Mouse (Mus musculus) ES-Bruce4 (cell line): ENCODE results near the gene 9930022D16Rik. TPM values are rescaled to one million over a fixed set of nuclear protein-coding genes. Genes with fewer than 3 reads are reported as not detected.

Experiments used
- H3K27ac ChIP-seq: 2 replicates; pipeline ENCODE4 v1.5.1; 2012; ENCODE audit warnings: low read length, inconsistent platforms; ENCODE audit not compliant: insufficient read depth
- H3K27me3 ChIP-seq: 2 replicates; pipeline ENCODE4 v1.6.1; 2012; ENCODE audit warnings: mild to moderate bottlenecking, low read length, inconsistent platforms; ENCODE audit not compliant: control insufficient read depth, poor library complexity, insufficient read depth, severe bottlenecking
- H3K36me3 ChIP-seq: 2 replicates; pipeline ENCODE4 v1.6.1; 2012; ENCODE audit warnings: inconsistent platforms, mild to moderate bottlenecking, low read length, moderate library complexity; ENCODE audit not compliant: control insufficient read depth, poor library complexity, insufficient read depth, severe bottlenecking
- H3K4me1 ChIP-seq: one replicate; pipeline ENCODE4 v1.8.1; 2011; ENCODE audit warnings: low read length; ENCODE audit not compliant: control insufficient read depth, insufficient read depth
- H3K4me3 ChIP-seq: 2 replicates; pipeline ENCODE4 v1.5.1; 2011; ENCODE audit warnings: low read depth, mild to moderate bottlenecking, low read length
- H3K9ac ChIP-seq: 2 replicates; pipeline ENCODE4 v1.6.1; 2012; ENCODE audit warnings: low read depth, mild to moderate bottlenecking, inconsistent platforms; ENCODE audit not compliant: poor library complexity, severe bottlenecking
- H3K9me3 ChIP-seq: replicated peaks from 2 replicates; pipeline ENCODE4 v1.6.1; 2012; ENCODE audit warnings: mild to moderate bottlenecking, low read length, inconsistent platforms; ENCODE audit not compliant: control insufficient read depth, poor library complexity, insufficient read depth, severe bottlenecking
- CTCF ChIP-seq: IDR thresholded peaks from one replicate; pipeline ENCODE4 v1.8.1; 2011; ENCODE audit warnings: low read depth, low read length
- EP300 ChIP-seq: IDR thresholded peaks from 2 replicates; pipeline ENCODE4 v1.6.1; 2011; ENCODE audit warnings: low read depth, low read length; ENCODE audit not compliant: insufficient read depth
- POLR2A ChIP-seq: IDR thresholded peaks from one replicate; pipeline ENCODE4 v1.8.1; 2011; ENCODE audit warnings: low read length; ENCODE audit not compliant: insufficient read depth
- polyA plus RNA-seq: library from polyadenylated mRNA; stranded (reverse); fragments of >200 nt; gene quantifications from 2 replicates; pipeline ENCODE4 v1.2.4, GENCODE M21; 2011; ENCODE audit warnings: low read depth; ENCODE audit not compliant: missing spikeins, insufficient read depth, insufficient read length

9930022D16Rik gene
- polyA plus RNA-seq, 1 experiment = not detected

DNA sequence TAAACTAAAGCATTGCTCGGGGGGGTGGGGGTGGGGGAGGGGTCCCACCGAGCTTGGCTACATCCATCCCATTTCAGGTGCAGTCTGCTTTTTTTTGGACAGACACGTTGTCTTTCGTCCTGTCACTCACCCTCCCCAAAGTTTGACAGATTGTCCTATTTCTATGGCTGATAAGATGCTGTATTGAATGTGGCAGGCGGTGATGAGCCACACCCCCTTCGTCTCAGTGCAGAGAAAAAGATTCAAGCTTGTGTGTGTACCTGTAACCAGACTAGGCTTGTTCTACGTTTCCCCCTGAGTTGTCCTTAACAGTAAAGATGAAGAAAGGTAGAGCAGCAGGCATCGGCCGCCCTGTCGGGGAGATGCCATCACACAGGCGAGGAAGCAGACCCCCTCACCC is 37.5 kb downstream of the 9930022D16Rik start:
- Histone ChIP-seq H3K9ac (no peak overlapping the region), H3K36me3 (no peaks in the 10 kb centered on the region), H3K4me3 (no peak overlapping the region), H3K27ac (no peak overlapping the region), H3K4me1 (no peaks in the 10 kb centered on the region), H3K27me3 (no peaks in the 10 kb centered on the region), H3K9me3 (no peaks in the 10 kb centered on the region)
- TF ChIP-seq CTCF (no peak), EP300 (no peak), POLR2A (no peak)

DNA sequence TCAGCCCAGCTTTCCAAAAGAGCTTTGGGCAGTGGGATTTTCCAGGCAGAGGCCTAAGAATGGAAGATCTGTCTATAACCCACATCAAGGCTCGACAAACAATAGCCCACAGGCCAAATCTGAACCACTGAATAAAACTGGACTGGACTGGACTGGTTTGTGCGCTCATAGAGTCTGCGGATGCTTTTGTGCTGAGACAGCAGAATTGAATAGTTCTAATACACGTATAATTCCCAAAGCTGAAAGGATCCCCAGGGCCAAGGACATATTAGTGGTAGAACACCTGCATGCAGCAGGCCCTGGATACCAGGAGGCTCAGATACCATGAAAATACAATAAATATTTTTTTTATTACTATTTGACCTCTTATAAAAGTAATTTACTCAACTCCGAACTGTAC is 42.5 kb downstream of the 9930022D16Rik start:
- H3K9ac ChIP-seq = no peak overlapping the region
- no peaks in the 10 kb centered on the region for H3K36me3 ChIP-seq
- H3K9me3 ChIP-seq = no peaks in the 10 kb centered on the region
- H3K4me3 ChIP-seq = no peak overlapping the region
- no peak overlapping the region for H3K27ac ChIP-seq
- TF ChIP-seq CTCF (no peak), POLR2A (no peak), EP300 (no peak)
- H3K4me1 ChIP-seq = no peaks in the 10 kb centered on the region
- H3K27me3 ChIP-seq = no peaks in the 10 kb centered on the region

DNA sequence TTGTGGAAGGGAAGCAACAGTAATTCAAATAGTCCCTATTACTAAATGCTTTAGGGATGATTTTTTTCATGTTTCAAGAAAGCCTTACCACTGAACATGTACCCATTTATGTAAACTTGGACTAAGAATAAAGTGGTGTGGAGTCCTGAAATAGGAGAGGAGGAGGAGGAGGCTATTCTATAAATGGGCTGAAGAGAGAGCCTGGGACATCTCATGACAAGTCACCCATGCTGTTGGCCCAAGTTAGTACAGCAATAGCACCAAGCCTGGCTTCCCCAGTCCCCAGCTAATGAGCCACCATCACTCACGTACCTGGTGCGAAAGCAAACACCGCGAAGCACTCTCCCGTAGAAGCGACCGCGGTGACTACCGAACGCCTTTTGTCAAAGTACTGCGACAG is 44.4 kb downstream of the 9930022D16Rik start:
- TF ChIP-seq POLR2A (no peak), CTCF (no peak), EP300 (no peak)
- no peaks in the 10 kb centered on the region for H3K4me1 ChIP-seq
- H3K36me3 ChIP-seq = no peaks in the 10 kb centered on the region
- no peak overlapping the region for H3K27ac ChIP-seq
- H3K4me3 ChIP-seq = no peak overlapping the region
- H3K27me3 ChIP-seq = no peaks in the 10 kb centered on the region
- H3K9ac ChIP-seq = no peak overlapping the region
- H3K9me3 ChIP-seq = no peaks in the 10 kb centered on the region

DNA sequence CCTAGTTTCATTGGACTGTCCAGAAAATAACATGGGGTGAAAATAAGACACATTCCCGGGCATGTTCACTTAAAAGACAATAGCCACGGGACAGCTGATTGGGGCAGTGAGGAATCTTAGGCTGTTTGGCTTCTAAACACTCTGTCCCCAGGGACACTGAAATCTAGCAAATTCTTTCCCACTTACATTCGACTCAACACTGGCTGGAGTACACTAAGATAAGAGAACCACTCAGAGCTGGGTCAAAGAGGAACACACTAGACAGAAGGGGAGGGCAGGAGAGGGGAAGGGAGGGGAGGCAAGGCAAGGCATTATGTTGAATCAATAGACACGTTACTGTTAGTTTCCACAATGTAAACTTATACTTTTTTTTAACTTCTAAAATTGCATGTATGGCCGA is 46.9 kb downstream of the 9930022D16Rik start:
- no peaks in the 10 kb centered on the region for H3K4me1 ChIP-seq
- no peak overlapping the region for H3K4me3 ChIP-seq
- H3K9ac ChIP-seq = no peak overlapping the region
- no peak for TF ChIP-seq EP300
- no peak for TF ChIP-seq CTCF
- TF ChIP-seq POLR2A = no peak
- H3K9me3 ChIP-seq = no peaks in the 10 kb centered on the region
- H3K27ac ChIP-seq = no peak overlapping the region
- no peaks in the 10 kb centered on the region for H3K27me3 ChIP-seq
- H3K36me3 ChIP-seq = no peaks in the 10 kb centered on the region

DNA sequence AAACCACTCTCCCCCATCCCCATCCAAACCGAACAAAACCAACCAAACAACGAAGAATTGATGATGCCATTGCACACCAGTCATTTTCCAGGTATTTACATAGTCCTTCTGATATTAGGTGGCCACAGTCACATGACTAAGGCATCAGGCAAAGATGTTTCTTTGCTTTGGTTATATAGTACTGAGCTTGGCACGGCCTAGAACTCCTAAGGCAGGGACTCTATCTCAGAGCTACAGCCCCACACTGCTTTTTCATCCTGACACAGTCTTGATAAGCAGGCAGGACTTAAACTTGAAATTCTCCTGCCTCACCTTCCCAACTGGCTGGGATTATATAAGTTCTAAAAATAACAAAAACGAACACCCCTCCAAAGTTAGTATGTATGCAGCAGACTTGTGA is 51.4 kb downstream of the 9930022D16Rik start:
- H3K36me3 ChIP-seq = no peaks in the 10 kb centered on the region
- H3K27ac ChIP-seq = no peak overlapping the region
- TF ChIP-seq EP300 (no peak), CTCF (no peak), POLR2A (no peak)
- no peaks in the 10 kb centered on the region for H3K27me3 ChIP-seq
- no peaks in the 10 kb centered on the region for H3K9me3 ChIP-seq
- H3K4me3 ChIP-seq = no peak overlapping the region
- no peak overlapping the region for H3K9ac ChIP-seq
- H3K4me1 ChIP-seq = no peaks in the 10 kb centered on the region

DNA sequence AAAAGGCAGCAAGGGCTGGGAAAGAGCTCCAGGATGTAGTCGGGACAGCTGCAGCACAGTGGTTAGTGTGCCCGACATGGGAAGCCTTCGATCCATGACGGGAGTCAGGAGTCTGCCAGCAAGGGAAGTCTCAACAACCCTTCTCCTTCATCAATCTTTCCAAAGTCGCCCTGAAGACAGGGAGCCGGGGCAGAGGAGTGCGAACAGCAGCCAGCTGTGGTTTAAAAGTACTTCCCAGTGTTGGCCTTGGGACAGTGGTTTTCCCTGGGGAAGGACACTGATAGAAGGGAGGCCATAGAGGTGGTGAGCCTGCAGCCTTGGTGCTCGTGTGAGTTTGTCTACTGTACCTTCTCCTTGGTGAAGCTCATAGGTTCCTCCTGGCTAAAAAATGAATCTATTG is 53.3 kb downstream of the 9930022D16Rik start:
- H3K27ac ChIP-seq = no peak overlapping the region
- no peak overlapping the region for H3K4me3 ChIP-seq
- TF ChIP-seq EP300 (no peak), POLR2A (no peak), CTCF (no peak)
- H3K36me3 ChIP-seq = no peaks in the 10 kb centered on the region
- no peaks in the 10 kb centered on the region for H3K9me3 ChIP-seq
- no peak overlapping the region for H3K9ac ChIP-seq
- H3K27me3 ChIP-seq = no peaks in the 10 kb centered on the region
- H3K4me1 ChIP-seq = no peaks in the 10 kb centered on the region
